Mouse (Mus musculus): ENCODE results near the gene Gpn1.
"Not testable (repeated sequence)": the region's sequence is repeated elsewhere in the genome, so short reads cannot be mapped to it uniquely, and the experiment has no call there.

DNA sequence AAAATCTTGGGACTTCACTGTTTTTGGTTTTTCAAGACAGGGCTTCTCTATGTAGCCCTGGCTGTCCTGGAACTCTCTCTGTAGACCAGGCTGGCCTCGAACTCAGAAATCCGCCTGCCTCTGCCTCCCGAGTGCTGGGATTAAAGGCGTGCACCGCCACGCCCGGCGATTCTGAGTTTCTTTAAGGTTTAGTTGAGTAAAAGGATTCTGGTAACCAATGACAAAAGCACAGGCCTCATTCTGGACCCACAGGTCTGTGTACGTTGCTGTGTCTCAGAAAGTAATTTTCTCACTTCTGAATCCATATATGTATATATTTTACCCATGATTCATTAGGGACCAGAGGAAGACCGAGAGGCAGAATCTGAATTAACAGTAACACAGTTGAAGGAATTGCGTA is 33.2 kb downstream of the Gpn1 start, which contains the start of gene Supt7l:
- TF ChIP-seq CTCF (conservative IDR thresholded peaks at IDR 0.05 in 1 of 2, IDR thresholded peaks at IDR 0.05 in 1 of 2; ENCODE audit: low read depth in 2 of 2, low read length in 2 of 2); POLR2A (IDR thresholded peaks at IDR 0.05; ENCODE audit: low read depth, low read length); CHD2 (IDR thresholded peaks at IDR 0.05; ENCODE audit: low read length); ZNF384 (IDR thresholded peaks at IDR 0.05; ENCODE audit: low read depth, low read length); ELF1 (IDR thresholded peaks at IDR 0.05; ENCODE audit: low read depth, low read length); NELFE (IDR thresholded peaks at IDR 0.05; ENCODE audit: low read depth, low read length); MAZ (IDR thresholded peaks at IDR 0.05; ENCODE audit: low read depth, low read length); E2F4 (IDR thresholded peaks at IDR 0.05; ENCODE audit: insufficient replicate concordance, low read depth, low read length); ZC3H11A (IDR thresholded peaks at IDR 0.05; ENCODE audit: low read depth, low read length); ZKSCAN1 (IDR thresholded peaks at IDR 0.05; ENCODE audit: borderline replicate concordance, low read depth, low read length); EP300 (IDR thresholded peaks at IDR 0.05; ENCODE audit: low read length); USF1 (IDR thresholded peaks at IDR 0.05; ENCODE audit: low read depth, low read length); MXI1 (IDR thresholded peaks at IDR 0.05; ENCODE audit: low read depth, low read length): not testable (repeated sequence)

Data from CH12.LX (cell line).